Mouse (Mus musculus) brain, embryonic 14.5 days (tissue): ENCODE data around the gene Fam131c.

Source experiments
- CTCF ChIP-seq: fragments of 200-500 bp; IDR thresholded peaks from 2 replicates; pipeline ENCODE4 v1.5.1; 2012; ENCODE audit warnings: inconsistent platforms, mild to moderate bottlenecking, moderate library complexity, borderline replicate concordance; ENCODE audit not compliant: insufficient read depth, insufficient read length; ENCODE audit errors: extremely low read depth
- POLR2A ChIP-seq: fragments of 200-500 bp; IDR thresholded peaks from 2 replicates; pipeline ENCODE4 v1.6.1; 2012; ENCODE audit warnings: mild to moderate bottlenecking, inconsistent platforms, borderline replicate concordance; ENCODE audit not compliant: poor library complexity, insufficient read depth, insufficient read length, severe bottlenecking; ENCODE audit errors: extremely low read depth

GRCm38 (mm10) chr4:141406516-141407299 lies 38.7 kb downstream of the Fam131c start:
- peak; percentile 54; the same call in 1 of the 2 replicates for TF ChIP-seq CTCF
- no peak for TF ChIP-seq POLR2A
